Mouse (Mus musculus) kidney, adult 2 months (tissue): ENCODE data around the gene Lcp1.

Source experiments
- CTCF ChIP-seq: fragments of 200-500 bp; conservative IDR thresholded peaks from 2 replicates; pipeline ENCODE4 v1.5.1; 2011; ENCODE audit warnings: low read depth, mild to moderate bottlenecking, control low read depth, low read length, moderate library complexity, mixed read lengths; ENCODE audit not compliant: insufficient read depth, insufficient read length
- POLR2A ChIP-seq: fragments of 200-500 bp; IDR thresholded peaks from one replicate; pipeline ENCODE4 v1.6.1; 2011; ENCODE audit warnings: low read depth, low read length, control low read depth

- TF ChIP-seq CTCF, result no peak
- no peak for TF ChIP-seq POLR2A
These were observed 104.7 kb downstream of the Lcp1 start for GRCm38 (mm10) chr14:75235552-75235951.
